Mouse (Mus musculus) small intestine, adult 2 months (tissue): ENCODE measurements around the gene Aff4.

ENCODE experiments used
- CTCF ChIP-seq: fragments of 200-500 bp; IDR thresholded peaks from 2 replicates; pipeline ENCODE4 v1.5.1; 2012; ENCODE audit warnings: low read depth, mild to moderate bottlenecking, control low read depth, inconsistent platforms, low read length, moderate library complexity, mixed read lengths; ENCODE audit not compliant: insufficient replicate concordance, insufficient read length; ENCODE audit errors: extremely low read depth
- POLR2A ChIP-seq: fragments of 200-500 bp; IDR thresholded peaks from 2 replicates; pipeline ENCODE4 v1.6.1; 2012; ENCODE audit warnings: low read depth, mild to moderate bottlenecking, control low read depth, inconsistent platforms, low read length, moderate library complexity

- TF ChIP-seq POLR2A (no peak), CTCF (no peak)
Observed at GRCm38 (mm10) chr11:53447996-53448395, 97.4 kb downstream of the Aff4 start.
